Mouse (Mus musculus): ENCODE data around the gene AY358078.
"Not testable (repeated sequence)": the region's sequence is repeated elsewhere in the genome, so short reads cannot be mapped to it uniquely, and the experiment has no call there.

DNA sequence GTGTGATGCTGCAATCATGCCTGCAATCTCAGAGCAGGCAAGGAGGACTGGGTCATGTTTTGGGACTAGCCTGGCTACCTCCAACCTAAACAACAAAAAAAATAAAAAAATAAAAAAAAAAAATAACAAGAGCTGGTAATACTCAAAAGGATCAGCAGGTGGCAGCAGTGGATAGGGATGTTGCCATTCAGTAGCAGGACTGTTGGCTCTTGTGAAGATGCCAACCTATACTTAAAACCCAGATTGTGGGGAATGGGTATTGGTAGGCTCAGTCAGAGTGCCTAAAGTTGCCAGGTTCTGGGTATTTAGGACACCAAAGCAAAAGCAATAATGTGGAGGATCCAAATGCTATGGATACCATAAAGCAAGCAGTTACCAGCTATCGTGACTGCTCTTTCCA, 28.5 kb upstream of the AY358078 start:
- TF ChIP-seq GATA1 (IDR thresholded peaks at IDR 0.05; ENCODE audit: borderline replicate concordance, low read length); FLI1 (IDR thresholded peaks at IDR 0.05; ENCODE audit: low read length): not testable (repeated sequence)

All from megakaryocyte, embryonic 14.5 days (primary cell).